Mouse (Mus musculus): ENCODE measurements around the gene Fgfr2. TPM values are rescaled to one million over a fixed set of nuclear protein-coding genes. Genes with fewer than 3 reads are reported as not detected.

Gene Fgfr2
- polyA plus RNA-seq, 1 experiment from 2014 or later = 11.2 TPM

DNA sequence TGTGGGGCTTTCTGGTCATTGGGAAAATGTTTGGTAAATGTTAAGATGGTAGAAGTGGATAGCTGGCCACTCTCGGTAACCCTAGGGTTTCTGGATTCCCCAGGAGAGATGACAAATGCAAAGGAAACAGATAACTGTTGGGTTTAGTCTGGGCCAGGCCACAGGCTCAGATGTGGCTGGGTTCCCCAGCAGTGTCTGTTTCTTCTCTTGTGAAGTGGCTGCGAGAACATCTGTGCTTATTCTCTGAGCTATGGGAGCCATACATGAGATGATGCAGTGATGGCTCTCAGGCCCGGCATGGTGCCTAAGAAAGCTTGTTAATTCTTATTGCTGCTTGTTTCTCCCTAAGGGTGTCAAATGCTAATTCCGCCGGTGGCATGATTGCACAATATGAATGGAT, 2119.1 kb downstream of the Fgfr2 start:
- no peak for TF ChIP-seq CTCF (IDR thresholded peaks at IDR 0.05; ENCODE audit: low read depth)
- no peak for TF ChIP-seq EP300 (IDR thresholded peaks at IDR 0.05; ENCODE audit: low read depth)
- no peak for ATAC-seq
- Histone ChIP-seq H3K27ac (ENCODE audit: low read depth) (no peak overlapping the region), H3K4me2 (ENCODE audit: low read depth, low read length) (no peak overlapping the region), H3K9ac (replicated peaks) (no peak overlapping the region), H3K4me3 (ENCODE audit: low read depth, low read length) (no peak overlapping the region), H3K4me1 (ENCODE audit: insufficient read depth) (no peaks in the 10 kb centered on the region), H3K9me3 (ENCODE audit: low read length) (0 out of 2 replicates have a peak, but pooled peaks cover 2% of the 10 kb centered on the region), H3K36me3 (replicated peaks; ENCODE audit: insufficient read depth, low read length) (no peaks in the 10 kb centered on the region), H3K27me3 (ENCODE audit: insufficient read depth, low read length) (no peaks in the 10 kb centered on the region)
- no peak for DNase-seq
- 76% methylated on average over 5 of the region's 5 CpGs for WGBS (ENCODE audit: insufficient replicate concordance)

GRCm38 (mm10) chr7:131001976-131002726, 2121.0 kb downstream of the Fgfr2 start:
- DNase-seq (no peak), ATAC-seq (no peak)
- no peak overlapping the region for H3K4me3 ChIP-seq (ENCODE audit: low read depth, low read length)
- no peaks in the 10 kb centered on the region for H3K4me1 ChIP-seq (ENCODE audit: insufficient read depth)
- no peak overlapping the region for H3K27ac ChIP-seq (ENCODE audit: low read depth)
- H3K36me3 ChIP-seq (replicated peaks; ENCODE audit: insufficient read depth, low read length) = no peaks in the 10 kb centered on the region
- 0 out of 2 replicates have a peak, but pooled peaks cover 2% of the 10 kb centered on the region for H3K9me3 ChIP-seq (ENCODE audit: low read length)
- H3K27me3 ChIP-seq (ENCODE audit: insufficient read depth, low read length) = no peaks in the 10 kb centered on the region
- WGBS (ENCODE audit: insufficient replicate concordance) = 69% methylated on average over 12 of the region's 12 CpGs
- no peak for TF ChIP-seq CTCF (IDR thresholded peaks at IDR 0.05; ENCODE audit: low read depth)
- TF ChIP-seq EP300 (IDR thresholded peaks at IDR 0.05; ENCODE audit: low read depth) = no peak
- no peak overlapping the region for H3K4me2 ChIP-seq (ENCODE audit: low read depth, low read length)
- no peak overlapping the region for H3K9ac ChIP-seq (replicated peaks)

- peak; percentile 64 for TF ChIP-seq CTCF (IDR thresholded peaks at IDR 0.05; ENCODE audit: low read depth)
- no peak for TF ChIP-seq EP300 (IDR thresholded peaks at IDR 0.05; ENCODE audit: low read depth)
- DNase-seq = no peak
- Histone ChIP-seq H3K27me3 (ENCODE audit: insufficient read depth, low read length) (no peaks in the 10 kb centered on the region), H3K9me3 (ENCODE audit: low read length) (no peaks in the 10 kb centered on the region), H3K9ac (replicated peaks) (no peak overlapping the region), H3K36me3 (replicated peaks; ENCODE audit: insufficient read depth, low read length) (no peaks in the 10 kb centered on the region), H3K4me2 (ENCODE audit: low read depth, low read length) (no peak overlapping the region), H3K4me1 (ENCODE audit: insufficient read depth) (no peaks in the 10 kb centered on the region), H3K27ac (ENCODE audit: low read depth) (no peak overlapping the region), H3K4me3 (ENCODE audit: low read depth, low read length) (no peak overlapping the region)
- WGBS (ENCODE audit: insufficient replicate concordance) = 44% methylated on average over 8 of the region's 8 CpGs
- ATAC-seq = no peak
Observed at GRCm38 (mm10) chr7:130993907-130994306, 2129.2 kb downstream of the Fgfr2 start.

DNA sequence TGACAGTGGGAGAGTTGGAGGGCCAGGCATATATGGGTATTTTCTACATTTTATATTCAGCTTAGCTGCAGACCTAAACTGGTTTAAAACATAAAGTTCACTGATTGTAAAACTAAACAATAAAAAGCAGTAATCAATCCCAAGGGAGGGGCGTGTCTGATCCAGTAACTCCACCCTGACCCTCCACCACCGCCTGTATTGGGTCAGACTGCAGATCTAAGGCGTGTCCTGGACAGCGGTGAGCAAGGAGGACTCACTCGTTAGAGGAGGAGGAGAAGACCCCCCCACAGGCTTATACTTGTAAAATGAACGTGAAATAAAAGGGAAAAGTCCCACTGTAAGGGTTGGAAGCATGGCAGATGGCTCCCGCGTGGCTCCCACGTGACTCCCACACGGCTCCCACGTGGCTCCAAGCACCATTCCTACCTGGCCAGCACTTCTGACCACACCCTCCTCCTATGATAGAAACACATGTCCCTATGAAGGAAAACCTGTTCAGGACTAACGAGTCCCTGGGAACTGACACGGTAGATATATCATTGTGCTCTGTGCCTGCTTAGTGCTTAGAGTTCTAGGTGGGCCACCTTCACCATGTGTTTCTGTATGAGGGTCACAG, 2131.9 kb downstream of the Fgfr2 start:
- Histone ChIP-seq H3K9ac (replicated peaks) (no peak overlapping the region), H3K27ac (ENCODE audit: low read depth) (no peak overlapping the region), H3K4me1 (ENCODE audit: insufficient read depth) (no peaks in the 10 kb centered on the region), H3K4me2 (ENCODE audit: low read depth, low read length) (no peak overlapping the region), H3K4me3 (ENCODE audit: low read depth, low read length) (no peak overlapping the region), H3K36me3 (replicated peaks; ENCODE audit: insufficient read depth, low read length) (no peaks in the 10 kb centered on the region), H3K27me3 (ENCODE audit: insufficient read depth, low read length) (no peaks in the 10 kb centered on the region), H3K9me3 (ENCODE audit: low read length) (no peaks in the 10 kb centered on the region)
- 81% methylated on average over 13 of the region's 13 CpGs for WGBS (ENCODE audit: insufficient replicate concordance)
- TF ChIP-seq EP300 (IDR thresholded peaks at IDR 0.05; ENCODE audit: low read depth) = no peak
- no peak for TF ChIP-seq CTCF (IDR thresholded peaks at IDR 0.05; ENCODE audit: low read depth)
- DNase-seq = no peak
- ATAC-seq = no peak

DNA sequence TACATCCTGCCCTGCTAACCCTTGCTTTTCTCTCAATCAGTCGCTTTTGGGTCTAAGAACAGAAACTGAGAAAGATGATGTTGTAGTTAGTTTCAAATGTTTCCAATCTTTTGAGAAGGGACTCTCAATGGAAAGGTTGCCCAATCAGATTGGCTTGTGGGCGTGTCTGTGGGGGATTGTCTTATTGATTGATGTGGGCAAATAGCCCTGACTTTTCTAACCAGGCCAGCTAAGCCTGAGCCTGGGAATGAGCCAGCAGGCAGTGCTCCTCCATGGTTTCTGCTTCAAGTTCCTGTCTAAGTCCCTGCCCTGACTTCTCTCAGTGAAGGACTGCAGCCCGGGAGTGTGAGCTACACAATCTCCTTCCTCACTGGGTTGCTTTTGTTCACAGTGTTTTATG, 2133.8 kb downstream of the Fgfr2 start:
- TF ChIP-seq EP300 (IDR thresholded peaks at IDR 0.05; ENCODE audit: low read depth) (no peak), CTCF (IDR thresholded peaks at IDR 0.05; ENCODE audit: low read depth) (no peak)
- Histone ChIP-seq H3K27me3 (ENCODE audit: insufficient read depth, low read length) (no peaks in the 10 kb centered on the region), H3K4me1 (ENCODE audit: insufficient read depth) (no peaks in the 10 kb centered on the region), H3K9me3 (ENCODE audit: low read length) (no peaks in the 10 kb centered on the region), H3K4me2 (ENCODE audit: low read depth, low read length) (no peak overlapping the region), H3K9ac (replicated peaks) (no peak overlapping the region), H3K4me3 (ENCODE audit: low read depth, low read length) (no peak overlapping the region), H3K36me3 (replicated peaks; ENCODE audit: insufficient read depth, low read length) (no peaks in the 10 kb centered on the region), H3K27ac (ENCODE audit: low read depth) (no peak overlapping the region)
- peak; percentile 48; the same call in 1 of the 2 replicates for ATAC-seq
- peak; percentile 47 for DNase-seq
- 40% methylated on average over 3 of the region's 3 CpGs for WGBS (ENCODE audit: insufficient replicate concordance)

- H3K4me2 ChIP-seq (ENCODE audit: low read depth, low read length) = no peak overlapping the region
- no peaks in the 10 kb centered on the region for H3K27me3 ChIP-seq (ENCODE audit: insufficient read depth, low read length)
- H3K9ac ChIP-seq (replicated peaks) = no peak overlapping the region
- no peaks in the 10 kb centered on the region for H3K36me3 ChIP-seq (replicated peaks; ENCODE audit: insufficient read depth, low read length)
- no peak for TF ChIP-seq CTCF (IDR thresholded peaks at IDR 0.05; ENCODE audit: low read depth)
- TF ChIP-seq EP300 (IDR thresholded peaks at IDR 0.05; ENCODE audit: low read depth) = no peak
- ATAC-seq (no peak), DNase-seq (no peak)
- no peak overlapping the region for H3K27ac ChIP-seq (ENCODE audit: low read depth)
- H3K9me3 ChIP-seq (ENCODE audit: low read length) = no peaks in the 10 kb centered on the region
- H3K4me1 ChIP-seq (ENCODE audit: insufficient read depth) = no peaks in the 10 kb centered on the region
- H3K4me3 ChIP-seq (ENCODE audit: low read depth, low read length) = no peak overlapping the region
- 68% methylated on average over 5 of the region's 5 CpGs for WGBS (ENCODE audit: insufficient replicate concordance)
Observed at GRCm38 (mm10) chr7:130988146-130988545, 2135.0 kb downstream of the Fgfr2 start.

Measured in liver, postnatal 0 days (tissue).